Mouse (Mus musculus) v-Abl transformed pro-B cells (cell line): ENCODE data around the gene Cfb.
"Not testable (repeated sequence)": the region's sequence is repeated elsewhere in the genome, so short reads cannot be mapped to it uniquely, and the experiment has no call there.

Experiments
- in situ Hi-C, 2 experiments: fragments of 400-800 bp; cut with MboI; formaldehyde crosslinking; loops; one replicate each; pipeline ENCODE4 v1.15.1; 2025; ENCODE audit not compliant: unreplicated experiment in 2 of 2

Gene Cfb

GRCm38 (mm10) chr17:34840736-34841307 lies 21.5 kb downstream of the Cfb start:
- in situ Hi-C loops = no loop called here

DNA sequence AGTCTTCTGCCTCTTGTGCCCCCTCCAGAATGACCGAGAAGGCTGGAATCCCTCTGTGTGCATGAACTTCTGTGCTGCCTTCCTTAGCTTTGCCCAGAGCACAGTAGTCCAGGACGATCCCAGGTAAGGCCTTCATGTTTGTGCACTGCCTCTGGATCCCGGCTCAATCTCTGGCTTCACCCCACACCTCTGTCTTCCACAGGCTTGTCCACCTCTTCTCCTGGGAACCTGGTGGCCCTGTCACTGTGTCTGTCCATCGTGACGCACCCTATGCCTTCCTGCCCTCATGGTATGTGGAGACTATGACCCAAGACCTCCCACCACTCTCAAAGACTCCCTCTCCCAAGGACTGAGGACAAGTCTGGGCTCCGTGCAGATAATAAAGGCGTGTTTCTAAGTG lies 23.5 kb downstream of the Cfb start:
- in situ Hi-C loops = no loop called here

DNA sequence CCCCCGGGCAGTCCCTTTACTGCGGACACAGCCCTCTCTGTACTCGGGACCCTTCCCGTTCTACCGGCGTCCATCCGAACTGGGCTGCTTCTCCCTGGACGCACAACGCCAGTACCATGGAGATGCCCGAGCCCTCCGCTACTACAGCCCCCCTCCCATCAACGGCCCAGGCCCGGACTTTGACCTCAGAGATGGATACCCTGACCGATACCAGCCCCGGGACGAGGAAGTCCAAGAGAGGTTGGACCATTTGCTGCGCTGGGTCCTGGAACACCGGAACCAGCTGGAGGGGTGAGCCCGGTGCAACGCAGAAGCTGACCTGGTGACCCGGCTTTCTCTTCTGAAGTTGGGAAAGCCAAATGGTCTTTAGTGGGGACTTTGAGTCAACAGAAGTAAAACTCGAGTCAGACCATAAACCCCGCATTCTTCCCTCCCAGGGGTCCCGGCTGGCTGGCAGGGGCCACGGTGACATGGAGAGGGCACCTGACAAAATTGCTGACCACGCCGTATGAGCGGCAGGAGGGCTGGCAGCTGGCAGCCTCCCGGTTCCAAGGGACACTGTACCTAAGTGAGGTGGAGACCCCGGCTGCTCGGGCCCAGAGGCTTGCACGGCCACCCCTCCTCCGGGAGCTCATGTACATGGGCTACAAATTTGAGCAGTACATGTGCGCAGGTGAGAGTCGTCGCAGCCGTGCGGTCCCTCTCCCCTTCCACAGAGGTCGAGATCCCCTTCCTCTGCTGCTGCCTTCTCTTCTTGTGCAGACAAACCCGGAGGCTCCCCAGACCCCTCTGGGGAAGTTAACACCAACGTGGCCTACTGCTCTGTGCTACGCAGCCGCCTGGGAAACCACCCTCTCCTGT lies 24.6 kb downstream of the Cfb start:
- in situ Hi-C loops = no loop called here

DNA sequence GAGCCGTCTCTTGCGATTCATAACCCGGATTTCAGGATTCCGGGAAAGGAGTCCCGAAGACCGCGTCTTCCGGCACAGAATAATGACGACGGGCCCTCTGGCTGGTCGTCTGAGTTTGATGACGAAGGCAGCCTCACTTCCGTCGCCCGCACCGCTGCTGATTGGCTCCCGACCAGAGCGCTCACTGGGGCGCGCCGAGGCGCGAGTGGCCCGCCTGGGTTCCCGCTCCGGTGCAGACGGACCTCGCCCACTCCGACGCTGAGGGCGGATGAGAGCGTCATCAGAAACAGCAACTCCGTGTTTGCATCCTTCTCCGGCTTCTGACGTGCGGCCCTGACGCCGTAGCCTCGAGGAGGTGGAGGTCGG lies 25.5 kb downstream of the Cfb start, which contains the start of the genes Stk19 and Dxo:
TSS of gene Stk19 (minus strand) at position 90 of the 366 bp plus-strand sequence.
TSS of gene Dxo (plus strand) at position 164 of the 366 bp plus-strand sequence.
- in situ Hi-C loops = no loop called here

GRCm38 (mm10) chr17:34836155-34836855 lies 26.0 kb downstream of the Cfb start:
- in situ Hi-C loops = no loop called here

DNA sequence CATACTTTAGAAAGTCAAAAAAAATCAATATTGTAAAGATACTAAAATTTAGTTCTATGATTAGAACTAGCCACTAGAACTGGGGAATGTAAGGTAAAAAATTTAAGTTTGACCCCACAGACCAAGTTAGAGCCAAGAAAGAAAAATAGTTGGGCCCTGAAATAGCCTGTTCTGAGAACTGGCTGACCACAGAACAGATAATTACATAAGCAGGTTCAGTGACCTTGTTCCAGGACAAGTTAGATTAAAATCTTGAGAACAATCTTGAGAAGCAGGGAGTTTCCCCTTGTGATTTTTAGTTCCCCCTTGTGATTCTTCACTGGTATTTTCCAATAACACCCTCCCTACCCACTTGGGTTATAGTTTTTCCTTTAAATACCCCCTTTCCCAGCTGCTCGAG lies 31.5 kb downstream of the Cfb start:
- in situ Hi-C loops = not testable (repeated sequence)

DNA sequence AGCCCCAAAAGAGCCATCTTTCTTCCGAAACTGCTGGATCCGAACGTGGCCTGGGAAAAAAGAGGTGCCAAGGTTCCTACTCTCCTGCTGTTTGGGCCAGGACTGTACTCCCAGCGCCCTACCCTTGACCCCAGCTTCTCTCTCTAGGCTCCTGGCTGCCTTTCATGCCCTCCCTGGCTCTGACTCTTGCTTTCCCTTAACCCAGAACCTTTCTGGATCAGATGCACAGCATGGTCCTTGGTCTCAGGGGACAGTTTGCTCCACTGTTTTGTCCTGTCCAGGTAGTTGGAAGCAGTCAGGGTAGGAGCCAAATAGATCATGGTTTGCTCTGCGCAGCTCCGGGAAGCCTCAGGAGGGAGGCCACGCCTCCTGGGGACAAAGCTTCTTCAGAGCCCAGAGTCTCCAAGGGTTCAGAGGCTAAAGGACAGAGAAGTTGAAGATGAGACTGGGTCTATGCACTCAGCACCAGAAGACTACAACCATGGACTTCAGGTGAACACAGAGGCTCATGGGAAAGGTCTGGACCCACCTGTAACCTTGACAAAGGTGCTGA lies 47.4 kb downstream of the Cfb start:
- in situ Hi-C loops = loop anchor here (5.0 kb wide), 1 partner anchor 83 kb away; no protein-coding TSS in a partner anchor

DNA sequence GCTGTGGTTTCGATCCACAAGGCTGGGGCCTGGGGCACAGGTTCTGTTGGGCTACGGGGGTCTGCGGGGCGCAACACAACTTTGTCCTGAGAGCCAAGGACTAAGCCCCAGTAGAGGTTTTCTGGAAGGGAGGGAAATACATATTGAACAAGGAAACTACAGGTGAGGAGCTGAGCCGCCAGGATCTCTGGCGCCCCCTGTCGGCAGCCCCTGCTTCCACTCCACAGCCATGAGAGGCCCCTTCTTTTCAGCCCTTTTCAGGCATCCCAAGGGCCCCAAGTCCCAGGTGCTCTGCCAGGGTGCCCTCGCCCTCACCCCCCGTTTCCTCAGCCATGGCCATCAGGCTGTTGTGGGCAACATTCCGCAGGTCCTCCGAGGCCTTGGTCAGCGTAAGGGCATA lies 48.6 kb downstream of the Cfb start:
- in situ Hi-C loops = loop anchor here (5.0 kb wide), 1 partner anchor 81 kb away; no protein-coding TSS in a partner anchor

GRCm38 (mm10) chr17:34811275-34811674 lies 51.0 kb downstream of the Cfb start:
- in situ Hi-C loops = loop anchor here (5.0 kb wide), 1 partner anchor 79 kb away; no protein-coding TSS in a partner anchor

GRCm38 (mm10) chr17:34810811-34811210 lies 51.5 kb downstream of the Cfb start:
- in situ Hi-C loops = loop anchor here (5.0 kb wide), 1 partner anchor 79 kb away; no protein-coding TSS in a partner anchor

DNA sequence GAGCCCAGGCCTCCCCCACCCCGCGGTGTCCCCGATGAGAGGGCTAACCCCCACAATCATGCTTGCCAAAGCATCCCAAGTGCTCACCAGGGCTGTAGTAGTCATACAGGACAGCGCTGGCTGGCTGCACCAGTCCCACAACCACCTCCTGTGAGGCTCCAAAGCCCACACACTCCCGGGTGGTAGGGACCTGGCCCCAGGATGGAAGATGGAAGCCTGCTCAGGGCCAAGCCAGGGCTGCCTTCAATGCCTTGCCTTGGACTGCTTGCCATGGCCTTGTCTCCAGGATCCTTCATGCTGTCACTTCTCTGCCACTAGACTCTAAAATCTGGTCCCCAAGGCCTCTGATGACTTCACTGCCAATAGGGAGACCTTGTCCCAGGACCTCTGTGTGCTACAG lies 51.9 kb downstream of the Cfb start:
- in situ Hi-C loops = loop anchor here (5.0 kb wide), 1 partner anchor 78 kb away; no protein-coding TSS in a partner anchor

DNA sequence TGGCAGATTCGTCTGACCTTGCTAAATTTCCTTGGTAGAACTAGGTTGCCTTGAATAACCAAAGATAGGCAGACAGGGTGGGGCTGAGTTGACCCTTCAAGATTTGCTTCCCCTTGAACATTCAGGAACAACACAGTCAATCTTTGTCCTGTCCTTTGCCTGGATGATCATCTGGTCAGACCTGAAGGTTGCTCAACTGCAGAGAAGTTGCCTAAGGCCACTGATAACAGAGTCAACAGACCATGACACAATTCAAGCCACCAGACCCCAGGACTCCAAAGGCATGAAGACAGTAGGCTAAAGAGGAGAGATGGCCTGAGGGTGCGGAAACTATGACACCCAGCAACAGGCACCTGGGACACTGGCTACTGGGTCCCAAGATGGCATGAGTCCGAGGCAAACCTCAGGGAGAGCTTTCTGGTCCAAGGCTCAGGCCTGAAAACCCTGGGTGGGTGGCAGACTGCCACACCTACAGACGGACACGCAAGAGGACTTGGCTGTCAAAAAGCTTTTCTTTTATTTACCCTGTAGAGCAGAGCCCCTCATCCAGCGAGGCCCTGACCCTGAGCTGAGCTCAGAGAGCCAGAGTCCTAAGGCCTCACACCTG lies 53.6 kb downstream of the Cfb start:
- in situ Hi-C loops = no loop called here

DNA sequence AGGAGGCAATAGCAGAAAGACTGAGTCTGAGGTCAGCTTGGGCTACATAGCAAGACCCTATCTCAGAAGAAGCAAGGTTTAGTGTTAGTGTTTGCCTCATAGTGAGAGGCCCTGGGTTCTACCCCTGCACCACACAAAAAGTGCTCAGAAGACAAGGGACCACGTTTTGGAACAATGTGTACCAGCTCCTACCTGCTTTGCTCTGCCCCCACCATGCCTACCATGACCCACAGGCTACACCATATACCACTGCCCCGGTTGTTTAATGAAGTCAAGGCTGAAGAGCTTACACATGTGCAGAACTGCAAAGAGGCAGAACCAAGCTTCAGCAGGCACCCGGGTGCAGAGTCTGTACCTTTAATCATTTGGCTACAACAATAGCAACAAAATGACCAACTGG lies 55.1 kb downstream of the Cfb start:
- in situ Hi-C loops = no loop called here
